13 mouse cellular contexts compared by ENCODE assay signal in the genomic region with DNA sequence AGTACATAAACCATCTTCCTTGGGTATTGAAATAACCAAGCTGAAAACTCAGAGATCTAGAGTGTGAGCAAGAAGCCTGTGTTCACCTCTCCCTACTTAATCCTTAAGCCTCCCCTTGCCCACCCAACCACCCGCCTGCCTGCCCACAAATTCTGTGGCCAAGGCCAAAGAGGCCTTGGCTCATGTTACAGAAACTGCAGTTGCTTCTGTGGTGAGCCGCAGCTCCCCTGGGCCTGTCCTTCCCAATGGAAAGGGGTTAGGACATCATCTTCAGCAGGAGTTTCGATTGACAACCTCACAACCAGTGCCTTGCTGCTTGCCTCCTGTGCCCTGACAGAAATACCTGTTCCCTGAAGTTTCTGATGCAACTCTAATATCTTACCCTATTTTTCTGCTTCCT.
"Had no signal": no experiment of that assay in that cellular context is flagged by ENCODE, and none has a peak within 500 bp of the region (broad histone marks: within the 10 kb centered on the region; RNA-seq: fewer than 3 reads in every experiment).

No protein-coding gene starts in this region.

- DNase-seq: lung, postnatal 4 days; midbrain, embryonic 14.5 days; right cerebral cortex, postnatal 14 days; thymus, adult 2 months; thymus, postnatal 25 days; thymus, postnatal 4 days had no signal

- H3K9ac ChIP-seq: lung, embryonic 14.5 days; midbrain, embryonic 12.5 days; neural tube, embryonic 12.5 days; stomach, embryonic 15.5 days had no signal

- H3K4me2 ChIP-seq: lung, embryonic 14.5 days; midbrain, embryonic 12.5 days; neural tube, embryonic 12.5 days; stomach, embryonic 15.5 days had no signal

- H3K9me3 ChIP-seq: midbrain, embryonic 10.5 days; midbrain, embryonic 12.5 days; neural tube, embryonic 12.5 days; stomach, embryonic 15.5 days had no signal

- ATAC-seq: midbrain, embryonic 16.5 days had no signal

- H3K4me3 ChIP-seq: midbrain, embryonic 10.5 days; midbrain, embryonic 12.5 days; neural tube, embryonic 12.5 days; stomach, embryonic 15.5 days had no signal

- H3K36me3 ChIP-seq: midbrain, embryonic 10.5 days; midbrain, embryonic 12.5 days; neural tube, embryonic 12.5 days; stomach, embryonic 15.5 days had no signal

- H3K27me3 ChIP-seq: midbrain, embryonic 12.5 days; neural tube, embryonic 12.5 days; stomach, embryonic 15.5 days had no signal

- H3K27ac ChIP-seq: midbrain, embryonic 10.5 days; midbrain, embryonic 12.5 days; neural tube, embryonic 12.5 days; stomach, embryonic 15.5 days; stomach, postnatal 0 days had no signal
